In the genomic region with DNA sequence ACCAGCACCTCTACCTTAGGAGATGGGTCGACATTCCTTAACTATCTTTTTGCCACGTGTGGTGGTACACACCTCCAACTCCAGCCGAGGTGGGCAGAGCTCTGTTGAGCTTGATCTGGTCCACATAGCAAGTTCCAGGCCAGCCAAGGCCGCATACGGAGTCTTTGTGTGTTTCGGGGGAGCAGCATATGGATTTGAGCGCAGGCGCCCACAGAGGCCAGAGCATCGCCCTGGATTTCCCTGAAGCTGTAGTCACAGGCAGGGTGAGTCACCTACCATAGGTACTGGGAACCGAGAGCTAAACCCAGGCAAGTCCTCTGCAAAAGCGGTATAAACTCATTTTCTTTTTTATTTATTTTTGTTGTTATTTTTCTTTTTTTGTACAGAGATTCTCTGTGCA, we compare ENCODE assay signal across 9 mouse cellular contexts. TPM values are rescaled to one million over a fixed set of nuclear protein-coding genes. Genes with fewer than 3 reads are reported as not detected.
DNase-seq lines count a peak whose midpoint lies in the region; ATAC-seq and TF ChIP-seq lines count a peak whose summit lies in the region.
"Had no signal": no experiment of that assay in that cellular context is flagged by ENCODE, and none has a peak within 500 bp of the region (broad histone marks: within the 10 kb centered on the region; RNA-seq: fewer than 3 reads in every experiment).

No protein-coding gene starts in this region.

- H3K4me1 ChIP-seq in kidney, embryonic 15.5 days: peaks cover 52% of the 10 kb centered on the region
- peaks cover 20% of the 10 kb centered on the region for H3K4me1 ChIP-seq in thymus, adult 2 months (replicated peaks; ENCODE audit: control insufficient read depth, insufficient read depth, low read length)
- peaks cover 18% of the 10 kb centered on the region for H3K4me1 ChIP-seq in limb, embryonic 13.5 days

- H3K27me3 ChIP-seq in kidney, embryonic 15.5 days: no peaks in the 10 kb centered on the region
- no peaks in the 10 kb centered on the region for H3K27me3 ChIP-seq in thymus, adult 2 months (ENCODE audit: control insufficient read depth, insufficient read depth, low read length)
- H3K27me3 ChIP-seq in limb, embryonic 13.5 days: no peaks in the 10 kb centered on the region
- H3K27me3 ChIP-seq: forebrain, embryonic 12.5 days had no signal

- no peak for DNase-seq in kidney, postnatal 4 days
- DNase-seq in thymus, adult 2 months: no peak
- DNase-seq in thymus, postnatal 36 days: no peak
- no peak for DNase-seq in testis, postnatal 14 days (ENCODE audit: low spot score)
- no peak for DNase-seq in retina, postnatal 1 day
- DNase-seq in spleen, adult 12 weeks (ENCODE audit: low spot score): no peak

- H3K36me3 ChIP-seq in kidney, embryonic 15.5 days: peaks cover 96% of the 10 kb centered on the region
- H3K36me3 ChIP-seq in thymus, adult 2 months (ENCODE audit: control insufficient read depth, insufficient read depth, low read length): peaks cover 36% of the 10 kb centered on the region
- peaks cover 99% of the 10 kb centered on the region for H3K36me3 ChIP-seq in limb, embryonic 13.5 days

- H3K9me3 ChIP-seq in kidney, embryonic 15.5 days (replicated peaks): no peaks in the 10 kb centered on the region
- peaks cover 6% of the 10 kb centered on the region; the same call in 1 of the 2 replicates for H3K9me3 ChIP-seq in limb, embryonic 13.5 days
- H3K9me3 ChIP-seq: forebrain, embryonic 12.5 days had no signal

- no peak overlapping the region for H3K9ac ChIP-seq in kidney, embryonic 15.5 days
- H3K9ac ChIP-seq in limb, embryonic 13.5 days: no peak overlapping the region
- H3K9ac ChIP-seq: forebrain, embryonic 12.5 days had no signal

- ATAC-seq in kidney, embryonic 15.5 days (replicated peaks; ENCODE audit: low FRiP score): no peak
- ATAC-seq in limb, embryonic 13.5 days (ENCODE audit: low FRiP score, low read depth): no peak

- no peak overlapping the region for H3K4me2 ChIP-seq in kidney, embryonic 15.5 days
- 0 out of 2 replicates have a peak overlapping the region, but pooled peaks have one; percentile 3 for H3K4me2 ChIP-seq in limb, embryonic 13.5 days (replicated peaks)
- H3K4me2 ChIP-seq: forebrain, embryonic 12.5 days had no signal

- 0 out of 2 replicates have a peak, but pooled peaks have one; percentile 16 for TF ChIP-seq CTCF in thymus, adult 2 months (IDR thresholded peaks at IDR 0.05; ENCODE audit: borderline replicate concordance, control insufficient read depth, extremely low read depth, insufficient read depth, low read length, poor library complexity)

- WGBS in kidney, embryonic 15.5 days: 75% methylated on average over 11 of the region's 11 CpGs
- WGBS in thymus, adult 2 months: 93% methylated on average over 11 of the region's 11 CpGs
- 88% methylated on average over 11 of the region's 11 CpGs for WGBS in limb, embryonic 13.5 days

- H3K4me3 ChIP-seq in kidney, embryonic 15.5 days (replicated peaks): no peak overlapping the region
- H3K4me3 ChIP-seq in thymus, adult 2 months (ENCODE audit: control insufficient read depth, insufficient read depth, low read length): no peak overlapping the region
- H3K4me3 ChIP-seq in limb, embryonic 13.5 days: no peak overlapping the region
- H3K4me3 ChIP-seq: forebrain, embryonic 12.5 days had no signal

- TF ChIP-seq POLR2A in thymus, adult 2 months (IDR thresholded peaks at IDR 0.05; ENCODE audit: control insufficient read depth, extremely low read depth, insufficient read depth, low read length, poor library complexity): no peak

- peak overlapping the region; percentile 79 for H3K27ac ChIP-seq in kidney, embryonic 15.5 days
- no peak overlapping the region for H3K27ac ChIP-seq in thymus, adult 2 months (ENCODE audit: control insufficient read depth, insufficient read depth, low read length)
- H3K27ac ChIP-seq in limb, embryonic 13.5 days: peak overlapping the region; percentile 77
- H3K27ac ChIP-seq: forebrain, embryonic 12.5 days had no signal

RNA-seq across cellular contexts. Expression of a gene that starts 23.0 kb away (rescaled TPM):
- polyA plus RNA-seq in kidney, embryonic 15.5 days (2015; fragmentation: Nextera tagmentation; extraction: Ambion mirVana): 87.0 and 90.6 TPM in 2 replicates
- 155 and 173 TPM in 2 replicates for polyA plus RNA-seq in thymus, adult 2 months (2012; rRNA removed)
- polyA plus RNA-seq in limb, embryonic 13.5 days (2015; fragmentation: Nextera tagmentation; extraction: Ambion mirVana): 109 and 116 TPM in 2 replicates

RNA-seq across cellular contexts. Expression of a gene that starts 29.0 kb away (rescaled TPM):
- 67.7 and 75.5 TPM in 2 replicates for polyA plus RNA-seq in kidney, embryonic 15.5 days (2015; fragmentation: Nextera tagmentation; extraction: Ambion mirVana)
- polyA plus RNA-seq in thymus, adult 2 months (2012; rRNA removed): 225 and 303 TPM in 2 replicates
- 70.8 and 77.6 TPM in 2 replicates for polyA plus RNA-seq in limb, embryonic 13.5 days (2015; fragmentation: Nextera tagmentation; extraction: Ambion mirVana)
